Mouse (Mus musculus): ENCODE measurements at regions not wholly inside any gene's neighbourhood (a gene's known extent, or its start where the extent isn't known, plus 50 kb on each side); places are given as distances from the start of the nearest gene placed in this dataset.
A peak's percentile ranks its signal among the peaks of the same experiment; 100 is the strongest.
"Not testable (repeated sequence)": the region's sequence is repeated elsewhere in the genome, so short reads cannot be mapped to it uniquely, and the experiment has no call there.

DNA sequence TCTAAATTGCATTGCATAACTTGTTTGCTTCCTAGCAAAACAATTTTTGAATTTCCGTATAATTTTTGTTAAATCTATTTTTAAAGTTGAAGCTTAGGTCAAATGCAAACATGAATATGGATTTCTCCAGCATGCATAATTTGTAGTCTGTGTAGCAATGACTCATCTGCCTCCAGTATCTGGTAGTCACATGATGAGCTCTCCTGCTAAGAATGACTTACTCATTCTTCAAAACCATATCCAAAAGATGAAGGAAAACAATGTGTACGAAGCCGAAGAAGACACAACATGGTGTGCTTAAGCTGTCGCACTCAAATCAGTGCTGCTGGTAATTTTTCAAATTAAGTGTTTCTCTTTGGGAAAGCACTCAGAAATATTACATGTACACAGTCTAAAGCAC is 1453.2 kb upstream of the Gje1 start:
- ATAC-seq (ENCODE audit: low FRiP score, low read depth), result no peak

DNA sequence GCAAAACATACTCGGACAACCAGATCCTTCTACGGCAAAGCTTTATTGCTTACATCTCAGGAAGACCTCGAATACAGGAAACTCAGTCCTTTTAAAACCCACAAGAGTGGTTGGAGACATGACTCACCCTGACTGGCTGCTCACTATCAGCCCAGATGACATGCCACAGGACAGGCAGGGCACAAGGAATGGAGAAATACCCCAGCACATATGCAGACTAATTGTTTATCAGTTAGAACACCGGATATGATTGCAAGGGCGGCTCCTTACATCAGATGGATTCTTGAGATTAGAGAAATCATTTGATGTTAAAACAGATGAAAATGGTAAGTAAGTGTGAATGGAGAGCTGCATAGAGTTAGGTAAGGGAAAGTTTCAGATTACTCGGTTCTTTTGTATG is 1441.5 kb upstream of the Gje1 start:
- 93% methylated on average over 6 of the region's 6 CpGs for WGBS
- not testable (repeated sequence) for H3K9me3 ChIP-seq; H3K4me3 ChIP-seq; H3K36me3 ChIP-seq; H3K4me1 ChIP-seq; ATAC-seq (ENCODE audit: low FRiP score, low read depth); H3K27ac ChIP-seq; H3K27me3 ChIP-seq (replicated peaks); H3K9ac ChIP-seq; H3K4me2 ChIP-seq (replicated peaks)

More for the DNA sequence above, 1453.2 kb upstream of the Gje1 start:
- H3K9ac ChIP-seq, result no peak overlapping the region
- H3K36me3 ChIP-seq, result no peaks in the 10 kb centered on the region
- H3K4me2 ChIP-seq (replicated peaks), result no peak overlapping the region
- H3K9me3 ChIP-seq, result no peaks in the 10 kb centered on the region
- no peaks in the 10 kb centered on the region for H3K4me1 ChIP-seq
- 88% methylated on average over 4 of the region's 4 CpGs for WGBS
- H3K27ac ChIP-seq, result no peak overlapping the region
- H3K27me3 ChIP-seq (replicated peaks), result no peaks in the 10 kb centered on the region
- H3K4me3 ChIP-seq, result no peak overlapping the region

DNA sequence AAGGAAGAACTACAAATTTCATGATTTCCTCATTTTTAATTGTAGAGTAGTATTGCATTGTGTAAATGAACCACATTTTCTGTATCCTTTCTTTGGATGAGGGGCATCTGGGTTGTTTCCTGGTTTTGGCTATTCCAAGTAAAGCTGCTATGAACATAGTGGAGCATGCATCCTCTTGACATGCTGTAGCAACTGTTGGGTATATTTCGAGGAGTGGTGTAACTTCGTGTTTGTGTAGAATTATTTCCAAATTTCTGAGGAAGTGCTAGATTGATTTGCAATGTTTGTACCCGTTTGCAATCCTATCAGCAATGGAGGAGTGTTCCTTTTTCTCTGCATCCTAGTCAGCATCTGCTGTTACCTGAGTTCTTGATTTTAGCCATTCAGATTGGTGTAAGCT is 1440.4 kb upstream of the Gje1 start:
- Histone ChIP-seq H3K4me3 (no peak overlapping the region), H3K27ac (no peak overlapping the region), H3K27me3 (replicated peaks) (no peaks in the 10 kb centered on the region), H3K9ac (no peak overlapping the region), H3K4me1 (no peaks in the 10 kb centered on the region), H3K4me2 (replicated peaks) (no peak overlapping the region), H3K9me3 (no peaks in the 10 kb centered on the region), H3K36me3 (no peaks in the 10 kb centered on the region)
- ATAC-seq (ENCODE audit: low FRiP score, low read depth), result no peak
- WGBS, result 88% methylated on average over 3 of the region's 3 CpGs

DNA sequence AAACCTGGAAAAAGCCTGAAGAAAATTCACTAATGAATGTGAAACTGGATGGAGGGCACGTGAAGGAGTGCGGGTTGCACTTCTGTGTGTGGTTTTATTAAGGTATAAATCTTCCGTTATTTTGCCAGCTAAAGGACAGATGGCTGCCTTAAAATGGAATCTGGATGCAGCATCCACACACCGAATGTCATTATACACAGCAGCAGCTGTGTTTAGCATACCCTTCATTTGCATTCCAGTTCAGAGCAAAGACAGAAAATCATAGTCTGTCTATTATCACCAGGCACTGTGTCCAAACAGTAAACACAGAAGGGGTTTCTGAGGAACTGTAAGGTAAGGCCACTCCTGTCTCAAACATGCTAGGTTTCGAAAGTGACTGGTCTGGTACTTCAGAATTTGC is 1438.9 kb upstream of the Gje1 start:
- Histone ChIP-seq H3K27me3 (replicated peaks) (no peaks in the 10 kb centered on the region), H3K9ac (no peak overlapping the region), H3K9me3 (no peaks in the 10 kb centered on the region), H3K4me3 (no peak overlapping the region), H3K4me1 (no peaks in the 10 kb centered on the region), H3K36me3 (no peaks in the 10 kb centered on the region), H3K4me2 (replicated peaks) (no peak overlapping the region), H3K27ac (no peak overlapping the region)
- 57% methylated on average over 5 of the region's 5 CpGs for WGBS
- ATAC-seq (ENCODE audit: low FRiP score, low read depth), result peak; percentile 74

DNA sequence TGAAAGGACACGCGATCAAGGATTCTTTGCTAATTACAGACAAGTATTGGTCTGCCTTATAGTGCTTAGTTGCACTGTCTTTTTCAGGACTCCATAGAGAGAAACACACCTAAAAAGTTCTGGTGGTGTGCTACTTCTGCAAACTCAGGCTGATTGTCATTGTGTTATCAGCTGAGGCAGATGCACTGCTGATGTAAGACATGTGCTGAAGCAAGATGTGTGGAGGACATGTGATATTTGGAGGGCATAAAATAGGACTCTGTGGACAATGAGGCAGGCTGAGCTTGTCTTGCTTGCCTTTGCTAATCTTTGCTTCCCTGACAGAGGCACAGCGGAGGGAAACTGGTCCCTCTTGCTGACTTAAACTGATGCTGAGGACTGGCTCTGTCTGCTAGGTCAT is 1431.0 kb upstream of the Gje1 start:
- H3K9ac ChIP-seq, result no peak overlapping the region
- no peak overlapping the region for H3K4me2 ChIP-seq (replicated peaks)
- no peaks in the 10 kb centered on the region for H3K36me3 ChIP-seq
- ATAC-seq (ENCODE audit: low FRiP score, low read depth), result no peak
- H3K9me3 ChIP-seq, result no peaks in the 10 kb centered on the region
- WGBS, result 97% methylated on average over 3 of the region's 3 CpGs
- H3K4me3 ChIP-seq, result no peak overlapping the region
- H3K4me1 ChIP-seq, result no peaks in the 10 kb centered on the region
- H3K27me3 ChIP-seq (replicated peaks), result no peaks in the 10 kb centered on the region
- H3K27ac ChIP-seq, result no peak overlapping the region

DNA sequence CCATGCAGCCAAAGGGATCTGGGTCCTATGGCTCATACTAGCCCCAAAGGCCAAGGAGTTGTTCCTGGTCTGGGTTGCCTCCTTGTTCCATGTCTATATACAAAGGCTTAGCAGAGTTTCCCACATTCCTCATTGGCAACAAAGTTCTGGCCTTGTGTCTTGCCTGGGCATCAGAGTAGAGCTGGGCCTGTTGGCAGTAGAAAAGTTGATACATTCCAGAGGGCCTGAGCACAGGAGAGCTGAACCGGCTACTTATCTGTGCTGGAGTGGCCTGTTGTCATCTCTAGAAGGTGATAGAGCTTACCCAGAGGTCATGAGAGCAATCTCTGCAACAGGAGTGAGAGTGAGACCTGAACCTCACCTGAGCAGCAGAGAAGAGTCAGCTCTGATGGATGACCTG is 1427.4 kb upstream of the Gje1 start:
- Histone ChIP-seq H3K4me1 (no peaks in the 10 kb centered on the region), H3K4me2 (replicated peaks) (no peak overlapping the region)

DNA sequence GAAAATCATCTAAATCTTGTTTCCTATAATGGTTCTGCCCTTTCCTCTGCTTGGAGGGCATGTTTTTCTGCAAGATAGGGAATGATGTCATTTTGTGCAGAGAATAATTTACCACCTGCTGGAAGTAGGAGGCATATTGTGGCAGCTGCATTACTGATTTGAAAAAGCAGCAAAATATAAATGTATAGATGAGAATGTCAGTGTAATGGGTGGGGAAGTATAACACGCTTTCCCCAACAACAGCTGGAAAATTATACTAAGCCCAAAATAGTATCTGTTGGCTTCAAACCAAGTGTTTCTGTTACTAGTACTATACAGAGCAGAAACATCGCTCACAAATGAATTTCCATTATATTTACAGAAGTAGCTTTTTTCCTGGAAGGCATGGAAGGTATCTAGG is 1405.9 kb upstream of the Gje1 start:
- Histone ChIP-seq H3K27ac (no peak overlapping the region), H3K9me3 (no peaks in the 10 kb centered on the region), H3K4me1 (no peaks in the 10 kb centered on the region), H3K9ac (no peak overlapping the region), H3K4me2 (replicated peaks) (no peak overlapping the region), H3K27me3 (replicated peaks) (no peaks in the 10 kb centered on the region), H3K36me3 (no peaks in the 10 kb centered on the region), H3K4me3 (no peak overlapping the region)
- no peak for ATAC-seq (ENCODE audit: low FRiP score, low read depth)
- WGBS, result 82% methylated on average over 2 of the region's 2 CpGs

More for the DNA sequence above, 1427.4 kb upstream of the Gje1 start:
- Histone ChIP-seq H3K9me3 (no peaks in the 10 kb centered on the region), H3K4me3 (no peak overlapping the region), H3K9ac (no peak overlapping the region), H3K27me3 (replicated peaks) (no peaks in the 10 kb centered on the region), H3K36me3 (no peaks in the 10 kb centered on the region), H3K27ac (no peak overlapping the region)
- ATAC-seq (ENCODE audit: low FRiP score, low read depth), result no peak
- WGBS, result 94% methylated on average over 1 of the region's 1 CpGs

DNA sequence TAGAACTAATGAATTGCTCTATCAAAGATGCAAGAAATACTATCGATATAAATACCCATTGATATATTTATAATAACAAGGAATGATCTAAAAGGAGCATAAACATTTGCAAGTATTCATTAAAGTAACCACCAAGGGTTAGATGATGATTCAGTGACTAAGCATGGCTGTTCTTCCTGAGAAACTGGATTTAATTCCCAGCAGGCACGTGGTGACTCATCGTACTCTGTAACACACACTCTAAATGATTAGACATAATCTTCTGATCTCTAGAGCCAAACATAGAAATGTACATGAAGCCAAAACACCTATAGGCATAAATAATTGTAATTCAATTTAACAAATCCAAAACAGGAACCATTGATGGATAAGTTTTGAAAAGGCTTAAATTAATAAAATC is 1370.2 kb upstream of the Gje1 start:
- ATAC-seq (ENCODE audit: low FRiP score, low read depth), result no peak
- Histone ChIP-seq H3K4me3 (no peak overlapping the region), H3K9me3 (no peaks in the 10 kb centered on the region), H3K36me3 (no peaks in the 10 kb centered on the region), H3K4me2 (replicated peaks) (no peak overlapping the region), H3K9ac (no peak overlapping the region), H3K27me3 (replicated peaks) (no peaks in the 10 kb centered on the region), H3K27ac (no peak overlapping the region), H3K4me1 (no peaks in the 10 kb centered on the region)
- 87% methylated on average over 3 of the region's 3 CpGs for WGBS

DNA sequence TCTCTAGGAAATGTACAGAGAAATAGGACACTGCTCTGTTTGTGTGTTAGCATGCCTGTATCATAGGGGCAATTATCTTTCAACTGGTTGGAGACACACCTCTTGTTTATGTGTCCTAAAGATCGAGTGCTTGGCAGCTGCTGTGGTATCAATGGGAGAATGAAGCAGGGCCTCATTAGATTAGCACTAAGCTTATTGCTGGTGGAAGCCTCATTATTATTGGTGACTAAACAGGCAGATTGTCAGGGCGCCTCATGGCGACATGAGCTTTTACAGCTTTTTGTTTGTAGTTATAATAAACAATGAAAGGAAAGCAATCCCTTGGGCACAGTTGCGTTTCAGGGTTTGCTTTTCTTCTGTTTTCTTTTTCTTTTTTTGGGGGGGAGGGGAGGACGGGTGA is 1335.0 kb upstream of the Gje1 start:
- WGBS, result 35% methylated on average over 5 of the region's 5 CpGs
- no peak overlapping the region for H3K27ac ChIP-seq

DNA sequence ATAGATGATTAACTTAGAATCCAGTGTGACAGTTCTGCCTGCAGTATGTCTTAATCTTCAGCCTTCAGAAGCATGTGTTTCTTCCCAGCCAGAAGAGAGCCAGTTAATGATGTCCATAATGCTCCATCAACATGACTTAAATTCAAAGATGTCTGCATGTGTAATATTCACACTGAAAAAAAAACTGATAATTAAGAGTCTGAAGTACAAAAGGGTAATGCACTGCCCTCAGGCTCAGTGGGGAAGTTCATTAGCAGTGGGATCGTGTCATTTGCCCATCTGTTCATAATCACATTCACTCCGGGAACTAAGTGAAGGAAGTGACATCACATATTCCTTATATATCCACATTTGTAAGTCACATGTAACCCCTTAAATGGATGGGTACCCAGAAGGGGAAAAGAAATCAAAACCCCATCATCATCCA is 1334.5 kb upstream of the Gje1 start:
- Histone ChIP-seq H3K4me2 (replicated peaks) (no peak overlapping the region), H3K27ac (no peak overlapping the region), H3K36me3 (no peaks in the 10 kb centered on the region), H3K9me3 (no peaks in the 10 kb centered on the region), H3K4me3 (no peak overlapping the region), H3K4me1 (no peaks in the 10 kb centered on the region), H3K27me3 (replicated peaks) (no peaks in the 10 kb centered on the region), H3K9ac (no peak overlapping the region)
- 39% methylated on average over 2 of the region's 2 CpGs for WGBS
- ATAC-seq (ENCODE audit: low FRiP score, low read depth), result peak; percentile 79

More for the DNA sequence above, 1335.0 kb upstream of the Gje1 start:
- Histone ChIP-seq H3K9ac (no peak overlapping the region), H3K4me2 (replicated peaks) (no peak overlapping the region), H3K4me3 (no peak overlapping the region), H3K4me1 (no peaks in the 10 kb centered on the region), H3K36me3 (no peaks in the 10 kb centered on the region), H3K9me3 (no peaks in the 10 kb centered on the region), H3K27me3 (replicated peaks) (no peaks in the 10 kb centered on the region)
- ATAC-seq (ENCODE audit: low FRiP score, low read depth), result peak; percentile 78

DNA sequence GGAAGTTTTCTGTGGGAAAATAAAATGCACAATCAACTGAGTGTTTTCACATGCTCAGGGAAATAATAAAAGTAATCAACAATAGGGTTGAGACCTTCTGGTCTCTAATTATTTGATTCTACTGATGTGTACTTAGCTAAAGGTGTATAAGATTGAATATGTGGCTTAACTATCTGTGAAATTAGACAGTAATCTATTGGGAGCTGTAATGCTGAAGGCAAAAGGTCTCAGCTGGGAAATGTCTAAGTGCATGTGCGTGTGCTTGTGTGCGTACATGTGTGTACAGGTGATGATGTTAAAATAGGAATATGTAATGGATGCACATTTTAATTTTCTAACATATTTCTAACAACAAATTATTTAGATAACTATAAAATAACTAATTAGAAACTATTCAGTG is 1318.2 kb upstream of the Gje1 start:
- no peaks in the 10 kb centered on the region for H3K9me3 ChIP-seq
- H3K36me3 ChIP-seq, result no peaks in the 10 kb centered on the region
- no peaks in the 10 kb centered on the region; the same call in 1 of the 2 replicates for H3K4me1 ChIP-seq
- H3K27me3 ChIP-seq (replicated peaks), result no peaks in the 10 kb centered on the region
- H3K9ac ChIP-seq, result no peak overlapping the region
- H3K4me3 ChIP-seq, result no peak overlapping the region
- H3K27ac ChIP-seq, result no peak overlapping the region
- ATAC-seq (ENCODE audit: low FRiP score, low read depth), result peak; percentile 57; the same call in 1 of the 2 replicates
- no peak overlapping the region for H3K4me2 ChIP-seq (replicated peaks)
- 67% methylated on average over 2 of the region's 2 CpGs for WGBS

DNA sequence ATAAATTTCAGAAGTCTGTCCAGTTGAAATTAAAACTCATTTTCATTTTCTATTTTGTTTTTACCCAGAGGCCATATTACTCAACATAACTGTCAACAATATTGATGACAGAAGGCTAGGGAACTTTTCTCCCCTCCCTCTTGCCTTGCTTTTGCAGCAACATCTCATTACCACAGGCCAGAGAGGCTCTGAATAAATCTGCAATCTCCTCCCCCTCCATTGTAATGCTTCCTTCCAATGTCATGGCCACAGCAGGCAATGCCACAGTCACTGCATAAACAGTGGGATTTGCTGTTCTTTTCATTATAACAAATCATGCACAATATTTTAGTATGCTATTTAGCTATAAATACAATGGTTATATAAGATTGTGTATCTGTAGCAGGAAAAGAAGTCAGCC is 1315.1 kb upstream of the Gje1 start:
- Histone ChIP-seq H3K27me3 (replicated peaks) (no peaks in the 10 kb centered on the region), H3K4me3 (no peak overlapping the region), H3K4me1 (no peaks in the 10 kb centered on the region; the same call in 1 of the 2 replicates), H3K27ac (no peak overlapping the region), H3K9me3 (no peaks in the 10 kb centered on the region), H3K36me3 (no peaks in the 10 kb centered on the region), H3K4me2 (replicated peaks) (no peak overlapping the region), H3K9ac (no peak overlapping the region)
- ATAC-seq (ENCODE audit: low FRiP score, low read depth), result peak; percentile 30; the same call in 1 of the 2 replicates

DNA sequence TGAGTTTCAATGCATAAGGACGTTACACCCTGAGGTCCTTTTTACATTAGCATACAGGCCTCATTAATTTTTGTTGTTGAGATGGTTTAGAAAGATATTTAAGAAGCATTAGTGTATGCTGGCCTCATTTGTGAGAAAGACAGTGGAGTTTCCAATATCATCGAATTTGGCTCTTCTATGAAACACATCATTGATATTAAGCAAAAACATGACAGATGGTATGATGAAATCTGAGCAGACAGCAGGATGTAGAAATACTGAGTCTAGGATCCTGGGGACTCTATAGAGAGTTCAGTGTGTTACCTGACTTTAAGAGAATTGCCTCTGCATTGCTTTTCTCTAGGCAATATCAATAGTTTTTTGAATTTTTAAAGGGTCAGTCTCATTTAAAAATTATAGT is 1312.8 kb upstream of the Gje1 start:
- 61% methylated on average over 2 of the region's 2 CpGs for WGBS
- Histone ChIP-seq H3K4me1 (no peaks in the 10 kb centered on the region; the same call in 1 of the 2 replicates), H3K4me3 (no peak overlapping the region), H3K36me3 (no peaks in the 10 kb centered on the region), H3K9ac (no peak overlapping the region), H3K27me3 (replicated peaks) (no peaks in the 10 kb centered on the region), H3K9me3 (no peaks in the 10 kb centered on the region), H3K4me2 (replicated peaks) (no peak overlapping the region), H3K27ac (no peak overlapping the region)
- ATAC-seq (ENCODE audit: low FRiP score, low read depth), result no peak

All from neural tube, embryonic 12.5 days (tissue).